Mouse (Mus musculus) megakaryocyte, embryonic 14.5 days (primary cell): ENCODE results near the gene Cpa4.

ENCODE experiments used
- FLI1 ChIP-seq: IDR thresholded peaks from 2 replicates; pipeline ENCODE4 v1.6.1; 2012; ENCODE audit warnings: low read length, inconsistent platforms, mixed read lengths
- GATA1 ChIP-seq: IDR thresholded peaks from 3 replicates; pipeline ENCODE4 v1.6.1; 2012; ENCODE audit warnings: mixed read lengths, low read length, inconsistent platforms, borderline replicate concordance

- TF ChIP-seq GATA1 (no peak), FLI1 (no peak)
These were observed 4.1 kb upstream of the Cpa4 start for GRCm38 (mm10) chr6:30564051-30564450.
